Mouse (Mus musculus) heart, postnatal 0 days (tissue): ENCODE measurements at regions not wholly inside any gene's neighbourhood (a gene's known extent, or its start where the extent isn't known, plus 50 kb on each side); places are given as distances from the start of the nearest gene placed in this dataset.

Experiments used
- ATAC-seq: fragments of 200-750 bp; cut with Nextera tagmentation; 2 replicates; pipeline ENCODE4 v1.8.0; 2017; ENCODE audit warnings: low read depth, moderate number of reproducible peaks, moderate library complexity; ENCODE audit not compliant: insufficient read depth
- DNase-seq: peaks from one replicate; pipeline ENCODE4 v3.0.0-alpha.2; 2016; ENCODE audit warnings: low spot score
- H3K27ac ChIP-seq: fragments of 300-500 bp; sonication (generic); 2 replicates; pipeline ENCODE4 v1.5.1; 2014; ENCODE audit warnings: low read depth, mild to moderate bottlenecking
- H3K27me3 ChIP-seq: fragments of 300-500 bp; sonication (generic); 2 replicates; pipeline ENCODE4 v1.6.1; 2014; ENCODE audit warnings: low read length, mixed read lengths; ENCODE audit not compliant: control insufficient read depth, insufficient read depth
- H3K36me3 ChIP-seq: fragments of 300-500 bp; sonication (generic); replicated peaks from 2 replicates; pipeline ENCODE4 v1.6.1; 2014; ENCODE audit warnings: low read length, mixed read lengths; ENCODE audit not compliant: control insufficient read depth, insufficient read depth
- H3K4me1 ChIP-seq: fragments of 300-500 bp; sonication (generic); 2 replicates; pipeline ENCODE4 v1.6.1; 2014; ENCODE audit warnings: antibody characterized with exemption; ENCODE audit not compliant: control insufficient read depth, insufficient read depth
- H3K4me2 ChIP-seq: fragments of 300-500 bp; sonication (generic); 2 replicates; pipeline ENCODE4 v1.6.1; 2014; ENCODE audit warnings: low read depth, mild to moderate bottlenecking, low read length, moderate library complexity
- H3K4me3 ChIP-seq: fragments of 300-500 bp; sonication (generic); 2 replicates; pipeline ENCODE4 v1.5.1; 2014; ENCODE audit warnings: low read depth, low read length
- H3K9ac ChIP-seq: fragments of 300-500 bp; sonication (generic); replicated peaks from 2 replicates; pipeline ENCODE4 v1.6.1; 2014; ENCODE audit warnings: low read depth, low read length, mixed read lengths
- H3K9me3 ChIP-seq: fragments of 300-500 bp; sonication (generic); replicated peaks from 2 replicates; pipeline ENCODE4 v1.6.1; 2016; ENCODE audit warnings: low read length; ENCODE audit not compliant: control insufficient read depth
- CTCF ChIP-seq: IDR thresholded peaks from 2 replicates; pipeline ENCODE4 v1.5.1; 2016; ENCODE audit warnings: antibody characterized with exemption, control low read depth, low read depth
- EP300 ChIP-seq: IDR thresholded peaks from 2 replicates; pipeline ENCODE4 v1.6.1; 2016; ENCODE audit warnings: antibody characterized with exemption, low read depth
- WGBS: fragments of 180-500 bp; shearing (Covaris S2); extraction: QIAGEN DNeasy Blood & Tissue Kit; methylation state at CpG from one replicate; pipeline ENCODE4 v1.1.7; 2014; 5-methylcytosine and 5-hydroxymethylcytosine counted together

- DNase-seq: no peak
Observed at GRCm38 (mm10) chr10:96685991-96686601, 69.3 kb downstream of the Btg1 start.

GRCm38 (mm10) chr10:96686659-96687440 lies 70.0 kb downstream of the Btg1 start:
- peaks cover 18% of the 10 kb centered on the region for H3K4me1 ChIP-seq
- DNase-seq (peak; percentile 50), ATAC-seq (no peak; the same call in 1 of the 2 replicates)
- H3K36me3 ChIP-seq: no peaks in the 10 kb centered on the region
- H3K9me3 ChIP-seq: no peaks in the 10 kb centered on the region
- H3K4me3 ChIP-seq: no peak overlapping the region
- H3K27ac ChIP-seq: no peak overlapping the region
- H3K4me2 ChIP-seq: no peak overlapping the region
- no peak for TF ChIP-seq CTCF
- no peak for TF ChIP-seq EP300
- no peak overlapping the region for H3K9ac ChIP-seq
- 60% methylated on average over 6 of the region's 6 CpGs for WGBS
- no peaks in the 10 kb centered on the region for H3K27me3 ChIP-seq

More at GRCm38 (mm10) chr10:96685991-96686601, 69.3 kb downstream of the Btg1 start:
- 78% methylated on average over 5 of the region's 5 CpGs for WGBS
- Histone ChIP-seq H3K9me3 (no peaks in the 10 kb centered on the region), H3K4me2 (no peak overlapping the region), H3K9ac (no peak overlapping the region), H3K4me1 (peaks cover 18% of the 10 kb centered on the region), H3K27me3 (no peaks in the 10 kb centered on the region), H3K36me3 (no peaks in the 10 kb centered on the region), H3K4me3 (no peak overlapping the region), H3K27ac (peak overlapping the region; percentile 38; the same call in 1 of the 2 replicates)
- ATAC-seq: no peak
- no peak for TF ChIP-seq EP300
- no peak for TF ChIP-seq CTCF

- Histone ChIP-seq H3K4me3 (no peak overlapping the region), H3K27ac (no peak overlapping the region), H3K27me3 (no peaks in the 10 kb centered on the region), H3K9me3 (no peaks in the 10 kb centered on the region), H3K4me1 (peaks cover 18% of the 10 kb centered on the region), H3K9ac (no peak overlapping the region), H3K4me2 (no peak overlapping the region), H3K36me3 (no peaks in the 10 kb centered on the region)
- ATAC-seq (no peak), DNase-seq (no peak)
- 91% methylated on average over 1 of the region's 1 CpGs for WGBS
- TF ChIP-seq CTCF: no peak
- TF ChIP-seq EP300: no peak
Observed at GRCm38 (mm10) chr10:96687441-96687772, 70.6 kb downstream of the Btg1 start.

DNA sequence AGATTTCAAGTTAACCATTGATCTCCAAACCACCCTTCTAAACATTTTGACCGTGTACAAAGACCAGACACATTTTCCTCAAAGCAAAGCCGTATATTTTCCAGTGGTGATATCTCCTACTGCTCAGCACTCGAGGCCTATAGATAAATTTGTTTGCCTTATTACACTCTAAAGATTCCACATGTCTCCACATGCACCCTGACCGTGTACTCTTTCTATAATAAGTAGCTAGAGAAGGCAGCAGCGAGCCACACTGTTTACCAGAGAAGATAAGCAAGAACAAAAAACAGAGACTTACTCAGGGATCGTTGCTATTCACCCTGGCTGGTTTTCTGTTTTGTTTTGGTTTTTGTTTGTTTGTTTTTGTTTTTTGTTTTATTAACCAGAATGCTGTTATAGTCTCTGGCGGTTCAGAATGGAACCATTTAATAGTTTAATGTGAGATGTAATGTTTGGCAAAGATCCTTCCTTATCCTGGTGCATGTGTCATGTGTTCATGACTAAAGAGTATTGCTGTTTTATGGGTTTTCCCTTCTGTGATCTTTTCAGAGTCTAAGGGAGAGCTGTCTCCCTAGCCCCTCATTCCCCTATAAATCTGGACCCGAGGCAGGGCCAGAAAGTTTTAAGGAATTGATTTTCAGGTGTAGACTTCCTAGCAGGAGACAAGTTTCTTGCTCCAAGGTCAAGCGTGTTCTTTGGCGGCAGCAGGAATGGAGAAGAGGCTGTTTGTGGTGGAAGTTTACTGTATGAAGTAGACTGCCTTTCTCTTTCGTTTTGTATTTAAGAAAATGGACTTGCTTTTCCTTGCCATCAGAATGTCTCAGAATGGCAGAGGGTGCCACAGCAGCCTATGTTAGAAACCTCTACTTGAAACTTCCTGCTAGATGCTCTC lies 73.4 kb downstream of the Btg1 start:
- peak overlapping the region; percentile 78 for H3K27ac ChIP-seq
- no peaks in the 10 kb centered on the region for H3K36me3 ChIP-seq
- WGBS: 36% methylated on average over 11 of the region's 11 CpGs
- H3K4me1 ChIP-seq: peaks cover 18% of the 10 kb centered on the region
- ATAC-seq: no peak
- H3K4me2 ChIP-seq: no peak overlapping the region
- TF ChIP-seq CTCF (no peak), EP300 (no peak)
- no peak overlapping the region for H3K9ac ChIP-seq
- no peaks in the 10 kb centered on the region for H3K9me3 ChIP-seq
- DNase-seq: peak; percentile 24
- no peak overlapping the region for H3K4me3 ChIP-seq
- no peaks in the 10 kb centered on the region for H3K27me3 ChIP-seq

DNA sequence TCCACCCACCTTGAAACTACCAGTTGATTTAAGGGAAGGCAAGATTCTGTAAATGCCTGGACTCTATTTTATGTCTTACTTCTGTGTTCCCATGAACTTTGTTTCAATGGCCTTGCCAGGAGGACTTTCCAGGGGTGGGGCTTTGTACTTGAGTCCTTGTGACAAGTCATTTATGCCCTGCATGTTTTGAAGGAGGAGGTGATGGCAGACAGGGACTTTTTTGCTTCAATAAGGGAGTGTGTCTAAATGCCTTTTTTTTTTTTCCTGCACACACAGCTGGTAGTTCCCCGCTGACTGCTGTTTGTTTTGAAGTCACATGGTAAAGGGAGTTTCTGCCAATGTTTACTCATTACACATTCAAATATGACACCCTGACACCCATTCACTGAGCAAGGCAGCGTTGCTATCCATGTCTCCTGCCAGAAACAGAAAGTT lies 74.1 kb downstream of the Btg1 start:
- Histone ChIP-seq H3K36me3 (no peaks in the 10 kb centered on the region), H3K4me3 (no peak overlapping the region), H3K4me2 (no peak overlapping the region), H3K9ac (no peak overlapping the region), H3K4me1 (peaks cover 18% of the 10 kb centered on the region), H3K27me3 (no peaks in the 10 kb centered on the region), H3K9me3 (no peaks in the 10 kb centered on the region), H3K27ac (peak overlapping the region; percentile 78)
- 23% methylated on average over 2 of the region's 2 CpGs for WGBS
- ATAC-seq (peak; percentile 52), DNase-seq (peak; percentile 55)
- TF ChIP-seq EP300: no peak
- no peak for TF ChIP-seq CTCF
